Mouse (Mus musculus): ENCODE data around the gene Rhd.

Gene Rhd

DNA sequence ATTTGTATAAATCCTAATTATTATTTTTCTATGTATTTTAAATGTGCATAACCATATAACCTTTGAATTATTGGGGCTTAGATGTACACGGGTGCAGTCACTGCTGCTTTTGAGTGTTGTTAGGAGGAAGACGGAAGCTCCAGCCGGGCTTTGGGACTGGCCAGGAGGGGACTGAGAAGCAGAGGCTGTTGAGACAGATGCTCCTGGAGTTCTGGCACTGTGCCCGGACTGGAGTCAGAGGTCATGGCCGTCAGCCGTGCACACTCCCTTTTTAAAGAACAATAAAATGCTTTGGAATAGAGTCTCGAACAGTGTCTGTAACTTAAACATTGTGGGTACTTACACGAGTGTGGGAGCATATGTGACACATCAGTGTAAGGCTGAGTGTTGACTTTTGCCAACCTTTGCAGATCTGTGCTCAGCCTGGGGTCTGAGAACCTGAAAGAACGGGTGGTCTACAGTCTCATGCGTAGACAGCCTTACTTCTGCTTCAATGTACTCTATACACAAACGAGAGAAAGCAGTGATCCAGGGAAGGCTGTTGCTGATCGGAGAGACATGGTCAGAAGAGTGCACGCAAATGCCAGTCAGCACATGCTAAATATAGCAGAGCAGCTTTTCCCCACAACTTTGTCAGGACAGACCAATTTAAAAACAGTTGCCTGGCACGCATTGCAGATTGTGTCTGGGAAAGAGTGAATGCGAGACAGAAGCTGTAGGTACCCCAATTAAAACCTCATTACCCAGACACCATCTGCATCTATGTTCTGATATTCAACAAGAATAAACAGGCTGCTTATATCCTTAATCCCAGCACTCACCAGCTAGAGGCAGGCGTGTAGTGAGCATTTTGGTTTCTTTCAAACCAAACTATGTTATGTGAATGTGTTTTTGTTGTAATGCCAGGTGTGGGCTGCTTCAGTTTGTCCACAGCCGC lies 73.2 kb downstream of the Rhd start:
- no peak for DNase-seq (ENCODE audit: low read depth)

DNA sequence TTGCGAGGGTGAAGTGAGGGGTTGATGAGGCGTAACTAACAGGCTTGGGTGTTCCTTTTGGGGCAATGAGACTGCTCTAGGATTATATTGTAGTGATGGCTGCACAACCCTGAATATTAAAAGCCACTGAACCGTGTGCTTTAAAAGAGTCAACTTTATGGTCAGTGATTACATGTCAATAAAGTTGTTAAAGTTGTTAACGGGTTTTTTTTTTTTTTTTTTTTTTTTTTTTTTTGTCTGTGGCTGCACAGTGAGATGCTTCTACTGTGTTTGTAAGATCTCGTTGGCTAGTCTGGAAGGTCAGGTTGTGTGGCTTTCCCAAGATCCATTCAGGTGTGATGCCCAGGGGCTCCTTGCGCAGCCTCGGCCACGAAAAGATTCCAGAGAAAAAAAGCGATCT lies 75.6 kb downstream of the Rhd start:
- no peak for DNase-seq (ENCODE audit: low read depth)

DNA sequence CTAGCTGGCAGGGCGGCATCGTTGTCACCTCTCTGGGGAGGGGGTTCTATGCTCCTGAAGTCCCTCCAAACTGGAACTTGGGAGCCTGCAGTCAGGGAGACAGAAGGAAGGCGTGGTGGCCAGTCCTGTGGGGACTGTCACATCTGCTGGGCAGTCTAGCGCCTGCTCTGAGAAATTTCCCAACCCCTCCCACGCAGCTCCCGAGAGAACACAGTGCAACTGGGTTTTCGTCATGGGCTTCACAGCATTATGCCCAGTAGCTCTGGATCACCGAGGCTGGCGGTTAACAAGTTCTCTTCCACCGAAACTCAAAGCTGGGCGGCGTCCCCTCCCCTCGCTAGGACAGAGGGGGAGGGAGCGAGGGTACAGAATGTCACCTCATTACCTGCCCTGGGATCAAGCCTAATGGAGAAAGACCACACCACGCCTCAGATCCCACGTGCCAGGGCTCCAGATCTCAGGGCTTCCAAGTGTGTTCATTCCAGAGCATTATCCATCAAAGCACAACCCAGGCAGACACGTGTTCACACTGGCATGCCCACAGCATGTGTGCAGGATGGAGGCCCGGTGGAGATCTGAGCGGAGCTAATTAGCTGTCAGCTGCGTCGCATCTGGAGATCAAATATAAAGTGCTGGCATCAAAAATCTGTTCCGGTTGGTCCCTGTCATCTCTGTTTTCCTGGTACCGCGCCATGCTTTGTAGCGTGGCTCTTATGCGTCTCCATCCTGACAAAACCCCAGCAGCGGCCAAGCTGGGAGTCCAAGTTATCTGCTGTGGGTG lies 79.6 kb downstream of the Rhd start:
- DNase-seq (ENCODE audit: low read depth) = no peak
